Mouse (Mus musculus): Measurements from ENCODE around the gene Polr1a. TPM values are rescaled to one million over a fixed set of nuclear protein-coding genes. Genes with fewer than 3 reads are reported as not detected.
"Not testable (repeated sequence)": the region's sequence is repeated elsewhere in the genome, so short reads cannot be mapped to it uniquely, and the experiment has no call there.

The Polr1a gene
- polyA plus RNA-seq, 1 experiment: 5.9 TPM

GRCm38 (mm10) chr6:71907702-71908235 is 1.1 kb upstream of the Polr1a start:
- 2% methylated on average over 4 of the region's 4 CpGs for WGBS
- Histone ChIP-seq H3K4me1 (ENCODE audit: control insufficient read depth, insufficient read depth, insufficient read length, low read length) (no peaks in the 10 kb centered on the region), H3K36me3 (ENCODE audit: control insufficient read depth, insufficient read depth, low read length) (peaks cover 12% of the 10 kb centered on the region), H3K27ac (ENCODE audit: insufficient read depth, low read depth, low read length) (no peak overlapping the region), H3K27me3 (ENCODE audit: control insufficient read depth, insufficient read depth, low read length) (no peaks in the 10 kb centered on the region), H3K4me3 (ENCODE audit: low read depth, low read length) (peak overlapping the region; percentile 43; the same call in 1 of the 2 replicates)
- TF ChIP-seq POLR2A (IDR thresholded peaks at IDR 0.05; ENCODE audit: low read depth, low read length) (no peak), CTCF (IDR thresholded peaks at IDR 0.05; ENCODE audit: extremely low read depth, insufficient read length, insufficient replicate concordance, low read depth, low read length) (no peak)

GRCm38 (mm10) chr6:71909384-71909783 is 531 bp downstream of the Polr1a start:
- H3K27ac ChIP-seq (ENCODE audit: insufficient read depth, low read depth, low read length): no peak overlapping the region
- H3K27me3 ChIP-seq (ENCODE audit: control insufficient read depth, insufficient read depth, low read length): no peaks in the 10 kb centered on the region
- 10% methylated on average over 10 of the region's 10 CpGs for WGBS
- peak overlapping the region; percentile 79 for H3K4me3 ChIP-seq (ENCODE audit: low read depth, low read length)
- no peaks in the 10 kb centered on the region for H3K4me1 ChIP-seq (ENCODE audit: control insufficient read depth, insufficient read depth, insufficient read length, low read length)
- H3K36me3 ChIP-seq (ENCODE audit: control insufficient read depth, insufficient read depth, low read length): peaks cover 9% of the 10 kb centered on the region
- no peak for TF ChIP-seq CTCF (IDR thresholded peaks at IDR 0.05; ENCODE audit: extremely low read depth, insufficient read length, insufficient replicate concordance, low read depth, low read length)
- no peak for TF ChIP-seq POLR2A (IDR thresholded peaks at IDR 0.05; ENCODE audit: low read depth, low read length)

- TF ChIP-seq CTCF (IDR thresholded peaks at IDR 0.05; ENCODE audit: extremely low read depth, insufficient read length, insufficient replicate concordance, low read depth, low read length) (no peak), POLR2A (IDR thresholded peaks at IDR 0.05; ENCODE audit: low read depth, low read length) (no peak)
- Histone ChIP-seq H3K4me1 (ENCODE audit: control insufficient read depth, insufficient read depth, insufficient read length, low read length) (no peaks in the 10 kb centered on the region), H3K27ac (ENCODE audit: insufficient read depth, low read depth, low read length) (no peak overlapping the region), H3K27me3 (ENCODE audit: control insufficient read depth, insufficient read depth, low read length) (no peaks in the 10 kb centered on the region), H3K4me3 (ENCODE audit: low read depth, low read length) (peak overlapping the region; percentile 79), H3K36me3 (ENCODE audit: control insufficient read depth, insufficient read depth, low read length) (peaks cover 6% of the 10 kb centered on the region)
- 44% methylated on average over 6 of the region's 6 CpGs for WGBS
Measured at GRCm38 (mm10) chr6:71909840-71910239, 987 bp downstream of the Polr1a start.

GRCm38 (mm10) chr6:71911686-71912450 is 3.0 kb downstream of the Polr1a start:
- 57% methylated on average over 5 of the region's 5 CpGs for WGBS

GRCm38 (mm10) chr6:71920752-71921151 is 11.9 kb downstream of the Polr1a start:
- H3K4me3 ChIP-seq (ENCODE audit: low read depth, low read length): no peak overlapping the region
- no peak for TF ChIP-seq POLR2A (IDR thresholded peaks at IDR 0.05; ENCODE audit: low read depth, low read length)
- TF ChIP-seq CTCF (IDR thresholded peaks at IDR 0.05; ENCODE audit: extremely low read depth, insufficient read length, insufficient replicate concordance, low read depth, low read length): no peak
- 95% methylated on average over 7 of the region's 7 CpGs for WGBS

More at GRCm38 (mm10) chr6:71911686-71912450, 3.0 kb downstream of the Polr1a start:
- H3K36me3 ChIP-seq (ENCODE audit: control insufficient read depth, insufficient read depth, low read length): peaks cover 15% of the 10 kb centered on the region
- H3K27me3 ChIP-seq (ENCODE audit: control insufficient read depth, insufficient read depth, low read length): no peaks in the 10 kb centered on the region
- H3K4me1 ChIP-seq (ENCODE audit: control insufficient read depth, insufficient read depth, insufficient read length, low read length): no peaks in the 10 kb centered on the region
- H3K4me3 ChIP-seq (ENCODE audit: low read depth, low read length): no peak overlapping the region
- TF ChIP-seq CTCF (IDR thresholded peaks at IDR 0.05; ENCODE audit: extremely low read depth, insufficient read length, insufficient replicate concordance, low read depth, low read length): no peak
- TF ChIP-seq POLR2A (IDR thresholded peaks at IDR 0.05; ENCODE audit: low read depth, low read length): no peak
- H3K27ac ChIP-seq (ENCODE audit: insufficient read depth, low read depth, low read length): no peak overlapping the region

GRCm38 (mm10) chr6:71925233-71925632 is 16.4 kb downstream of the Polr1a start:
- WGBS: 85% methylated on average over 5 of the region's 5 CpGs
- H3K4me1 ChIP-seq (ENCODE audit: control insufficient read depth, insufficient read depth, insufficient read length, low read length); H3K27me3 ChIP-seq (ENCODE audit: control insufficient read depth, insufficient read depth, low read length); H3K4me3 ChIP-seq (ENCODE audit: low read depth, low read length); H3K27ac ChIP-seq (ENCODE audit: insufficient read depth, low read depth, low read length): not testable (repeated sequence)
- H3K36me3 ChIP-seq (ENCODE audit: control insufficient read depth, insufficient read depth, low read length): peaks cover 43% of the 10 kb centered on the region

More at GRCm38 (mm10) chr6:71920752-71921151, 11.9 kb downstream of the Polr1a start:
- Histone ChIP-seq H3K27ac (ENCODE audit: insufficient read depth, low read depth, low read length) (no peak overlapping the region), H3K27me3 (ENCODE audit: control insufficient read depth, insufficient read depth, low read length) (no peaks in the 10 kb centered on the region), H3K36me3 (ENCODE audit: control insufficient read depth, insufficient read depth, low read length) (peaks cover 50% of the 10 kb centered on the region), H3K4me1 (ENCODE audit: control insufficient read depth, insufficient read depth, insufficient read length, low read length) (no peaks in the 10 kb centered on the region)

GRCm38 (mm10) chr6:71927911-71928310 is 19.1 kb downstream of the Polr1a start:
- Histone ChIP-seq H3K4me1 (ENCODE audit: control insufficient read depth, insufficient read depth, insufficient read length, low read length) (no peaks in the 10 kb centered on the region), H3K27ac (ENCODE audit: insufficient read depth, low read depth, low read length) (no peak overlapping the region), H3K36me3 (ENCODE audit: control insufficient read depth, insufficient read depth, low read length) (peaks cover 44% of the 10 kb centered on the region), H3K4me3 (ENCODE audit: low read depth, low read length) (no peak overlapping the region), H3K27me3 (ENCODE audit: control insufficient read depth, insufficient read depth, low read length) (no peaks in the 10 kb centered on the region)
- TF ChIP-seq POLR2A (IDR thresholded peaks at IDR 0.05; ENCODE audit: low read depth, low read length) (no peak), CTCF (IDR thresholded peaks at IDR 0.05; ENCODE audit: extremely low read depth, insufficient read length, insufficient replicate concordance, low read depth, low read length) (no peak)

Measured in small intestine, adult 2 months (tissue).